Mouse (Mus musculus) heart, embryonic 16.5 days (tissue): ENCODE results near the gene Gm5105. TPM values are rescaled to one million over a fixed set of nuclear protein-coding genes. Genes with fewer than 3 reads are reported as not detected.

Experiments used
- ATAC-seq: fragments of 200-750 bp; cut with Nextera tagmentation; replicated peaks from 2 replicates; pipeline ENCODE4 v1.8.0; 2017; ENCODE audit warnings: moderate number of reproducible peaks; ENCODE audit not compliant: insufficient read depth, low FRiP score; ENCODE audit errors: extremely low read depth
- H3K27ac ChIP-seq: fragments of 300-500 bp; sonication (generic); 2 replicates; pipeline ENCODE4 v1.5.1; 2014; ENCODE audit warnings: mild to moderate bottlenecking, low read length, control low read depth, moderate library complexity
- H3K27me3 ChIP-seq: fragments of 300-500 bp; sonication (generic); 2 replicates; pipeline ENCODE4 v1.6.1; 2014; ENCODE audit warnings: low read length, mixed read lengths; ENCODE audit not compliant: control insufficient read depth, insufficient read depth
- H3K36me3 ChIP-seq: fragments of 300-500 bp; sonication (generic); 2 replicates; pipeline ENCODE4 v1.6.1; 2014; ENCODE audit not compliant: control insufficient read depth, insufficient read depth
- H3K4me1 ChIP-seq: fragments of 300-500 bp; sonication (generic); 2 replicates; pipeline ENCODE4 v1.6.1; 2014; ENCODE audit warnings: low read length, mixed read lengths; ENCODE audit not compliant: control insufficient read depth, insufficient read depth
- H3K4me2 ChIP-seq: fragments of 300-500 bp; sonication (generic); 2 replicates; pipeline ENCODE4 v1.6.1; 2014; ENCODE audit warnings: low read depth, mild to moderate bottlenecking, control low read depth, low read length
- H3K4me3 ChIP-seq: fragments of 300-500 bp; sonication (generic); 2 replicates; pipeline ENCODE4 v1.5.1; 2014; ENCODE audit warnings: mild to moderate bottlenecking, control low read depth, low read length
- H3K9ac ChIP-seq: fragments of 300-500 bp; sonication (generic); 2 replicates; pipeline ENCODE4 v1.6.1; 2014; ENCODE audit warnings: low read length, control low read depth
- H3K9me3 ChIP-seq: fragments of 300-500 bp; sonication (generic); replicated peaks from 2 replicates; pipeline ENCODE4 v1.6.1; 2016; ENCODE audit warnings: low read length; ENCODE audit not compliant: control insufficient read depth
- WGBS: fragments of 180-500 bp; shearing (Covaris S2); extraction: QIAGEN DNeasy Blood & Tissue Kit; methylation state at CpG from one replicate; pipeline ENCODE4 v1.1.7; 2014; 5-methylcytosine and 5-hydroxymethylcytosine counted together
- polyA plus RNA-seq: library from polyadenylated mRNA; unstranded; fragments of >200 nt; fragmentation: Nextera tagmentation; extraction: Ambion mirVana; gene quantifications from 2 replicates; pipeline ENCODE4 v1.2.1, GENCODE M21; 2015

Gene Gm5105
- polyA plus RNA-seq, 1 experiment from 2014 or later, result 0.45 TPM

GRCm38 (mm10) chr3:138096263-138097028, 29.3 kb upstream of the Gm5105 start:
- H3K4me2 ChIP-seq, result no peak overlapping the region
- ATAC-seq, result no peak
- no peaks in the 10 kb centered on the region for H3K36me3 ChIP-seq
- no peak overlapping the region for H3K4me3 ChIP-seq
- H3K9me3 ChIP-seq, result no peaks in the 10 kb centered on the region
- H3K27ac ChIP-seq, result no peak overlapping the region
- H3K9ac ChIP-seq, result no peak overlapping the region
- peaks cover 23% of the 10 kb centered on the region for H3K4me1 ChIP-seq
- 81% methylated on average over 19 of the region's 19 CpGs for WGBS
- no peaks in the 10 kb centered on the region for H3K27me3 ChIP-seq

- Histone ChIP-seq H3K4me3 (no peak overlapping the region), H3K4me2 (no peak overlapping the region), H3K36me3 (no peaks in the 10 kb centered on the region), H3K9ac (no peak overlapping the region), H3K9me3 (no peaks in the 10 kb centered on the region), H3K4me1 (peaks cover 23% of the 10 kb centered on the region), H3K27me3 (no peaks in the 10 kb centered on the region), H3K27ac (peak overlapping the region; percentile 44)
- WGBS, result 52% methylated on average over 10 of the region's 10 CpGs
- peak; percentile 28 for ATAC-seq
Measured at GRCm38 (mm10) chr3:138095718-138096117, 28.5 kb upstream of the Gm5105 start.

- peaks cover 23% of the 10 kb centered on the region for H3K4me1 ChIP-seq
- no peaks in the 10 kb centered on the region for H3K27me3 ChIP-seq
- H3K4me3 ChIP-seq, result no peak overlapping the region
- H3K9ac ChIP-seq, result no peak overlapping the region
- WGBS, result 50% methylated on average over 3 of the region's 3 CpGs
- no peak overlapping the region for H3K4me2 ChIP-seq
- no peaks in the 10 kb centered on the region for H3K36me3 ChIP-seq
- peak overlapping the region; percentile 44 for H3K27ac ChIP-seq
- no peaks in the 10 kb centered on the region for H3K9me3 ChIP-seq
- no peak for ATAC-seq
Measured at GRCm38 (mm10) chr3:138095301-138095700, 28.1 kb upstream of the Gm5105 start.

- Histone ChIP-seq H3K4me1 (peaks cover 10% of the 10 kb centered on the region), H3K9me3 (no peaks in the 10 kb centered on the region), H3K4me3 (no peak overlapping the region), H3K4me2 (no peak overlapping the region), H3K9ac (no peak overlapping the region), H3K36me3 (peaks cover 6% of the 10 kb centered on the region), H3K27me3 (no peaks in the 10 kb centered on the region), H3K27ac (peak overlapping the region; percentile 61)
- 58% methylated on average over 4 of the region's 4 CpGs for WGBS
- ATAC-seq, result no peak
Measured at GRCm38 (mm10) chr3:138083896-138084295, 16.7 kb upstream of the Gm5105 start.

GRCm38 (mm10) chr3:138083073-138083637, 16.0 kb upstream of the Gm5105 start:
- H3K9ac ChIP-seq, result no peak overlapping the region
- 85% methylated on average over 1 of the region's 1 CpGs for WGBS

GRCm38 (mm10) chr3:138078701-138079100, 11.5 kb upstream of the Gm5105 start:
- peaks cover 21% of the 10 kb centered on the region for H3K4me1 ChIP-seq
- H3K9ac ChIP-seq, result no peak overlapping the region
- peak overlapping the region; percentile 19; the same call in 1 of the 2 replicates for H3K27ac ChIP-seq
- H3K4me3 ChIP-seq, result no peak overlapping the region
- H3K36me3 ChIP-seq, result peaks cover 13% of the 10 kb centered on the region
- H3K27me3 ChIP-seq, result no peaks in the 10 kb centered on the region
- H3K9me3 ChIP-seq, result no peaks in the 10 kb centered on the region
- ATAC-seq, result no peak
- 23% methylated on average over 1 of the region's 1 CpGs for WGBS
- no peak overlapping the region for H3K4me2 ChIP-seq

More at GRCm38 (mm10) chr3:138083073-138083637, 16.0 kb upstream of the Gm5105 start:
- Histone ChIP-seq H3K9me3 (no peaks in the 10 kb centered on the region), H3K36me3 (peaks cover 8% of the 10 kb centered on the region), H3K4me2 (no peak overlapping the region), H3K4me3 (no peak overlapping the region), H3K27ac (peak overlapping the region; percentile 68), H3K27me3 (no peaks in the 10 kb centered on the region), H3K4me1 (peaks cover 12% of the 10 kb centered on the region)
- peak; percentile 73 for ATAC-seq

- Histone ChIP-seq H3K4me2 (no peak overlapping the region), H3K27ac (no peak overlapping the region), H3K4me3 (no peak overlapping the region), H3K36me3 (peaks cover 13% of the 10 kb centered on the region), H3K4me1 (peaks cover 23% of the 10 kb centered on the region), H3K9me3 (no peaks in the 10 kb centered on the region), H3K27me3 (no peaks in the 10 kb centered on the region), H3K9ac (no peak overlapping the region)
- no peak for ATAC-seq
- 73% methylated on average over 11 of the region's 11 CpGs for WGBS
Measured at GRCm38 (mm10) chr3:138077476-138078340, 10.5 kb upstream of the Gm5105 start.

- H3K9ac ChIP-seq, result peak overlapping the region; percentile 59
- WGBS, result 24% methylated on average over 8 of the region's 8 CpGs
- peak overlapping the region; percentile 52 for H3K4me2 ChIP-seq
- peak overlapping the region; percentile 30 for H3K4me3 ChIP-seq
- peak; percentile 69 for ATAC-seq
- H3K4me1 ChIP-seq, result peaks cover 25% of the 10 kb centered on the region
- no peaks in the 10 kb centered on the region for H3K27me3 ChIP-seq
- no peaks in the 10 kb centered on the region for H3K9me3 ChIP-seq
- peaks cover 13% of the 10 kb centered on the region for H3K36me3 ChIP-seq
- peak overlapping the region; percentile 83 for H3K27ac ChIP-seq
Measured at GRCm38 (mm10) chr3:138075209-138075608, 8.0 kb upstream of the Gm5105 start.
